ENCODE assay signal across 21 mouse cellular contexts in genomic region chr2:131902423-131902822, GRCm38 (mm10). TPM values are rescaled to one million over a fixed set of nuclear protein-coding genes. Genes with fewer than 3 reads are reported as not detected.
DNase-seq lines count a peak whose midpoint lies in the region; ATAC-seq lines count a peak whose summit lies in the region.
"Had no signal": no experiment of that assay in that cellular context is flagged by ENCODE, and none has a peak within 500 bp of the region (broad histone marks: within the 10 kb centered on the region; RNA-seq: fewer than 3 reads in every experiment).

No protein-coding gene starts in this region.

- H3K4me1 ChIP-seq in heart, embryonic 13.5 days, result peaks cover 42% of the 10 kb centered on the region
- no peaks in the 10 kb centered on the region; the same call in 1 of the 2 replicates for H3K4me1 ChIP-seq in lung, embryonic 16.5 days (replicated peaks; ENCODE audit: control insufficient read depth, insufficient read depth, low read length)
- no peaks in the 10 kb centered on the region for H3K4me1 ChIP-seq in intestine, embryonic 15.5 days (replicated peaks)
- H3K4me1 ChIP-seq in forebrain, embryonic 12.5 days, result no peaks in the 10 kb centered on the region
- H3K4me1 ChIP-seq: embryonic facial prominence, embryonic 15.5 days; hindbrain, embryonic 13.5 days; neural tube, embryonic 12.5 days had no signal

- no peak overlapping the region for H3K9ac ChIP-seq in heart, embryonic 13.5 days
- no peak overlapping the region for H3K9ac ChIP-seq in lung, embryonic 16.5 days (ENCODE audit: low read length)
- H3K9ac ChIP-seq in intestine, embryonic 15.5 days, result no peak overlapping the region
- no peak overlapping the region for H3K9ac ChIP-seq in forebrain, embryonic 12.5 days
- H3K9ac ChIP-seq: embryonic facial prominence, embryonic 15.5 days; hindbrain, embryonic 13.5 days; limb, embryonic 13.5 days; liver, embryonic 14.5 days; neural tube, embryonic 12.5 days had no signal

- 4% methylated on average over 1 of the region's 3 CpGs for WGBS in heart, embryonic 13.5 days
- 13% methylated on average over 1 of the region's 3 CpGs for WGBS in lung, embryonic 16.5 days
- WGBS in intestine, embryonic 15.5 days, result 27% methylated on average over 3 of the region's 3 CpGs
- 58% methylated on average over 3 of the region's 3 CpGs for WGBS in forebrain, embryonic 12.5 days

- no peaks in the 10 kb centered on the region for H3K27me3 ChIP-seq in heart, embryonic 13.5 days (replicated peaks)
- no peaks in the 10 kb centered on the region for H3K27me3 ChIP-seq in lung, embryonic 16.5 days (ENCODE audit: control insufficient read depth, insufficient read depth, low read depth, low read length)
- H3K27me3 ChIP-seq in intestine, embryonic 15.5 days (replicated peaks), result no peaks in the 10 kb centered on the region
- H3K27me3 ChIP-seq in forebrain, embryonic 12.5 days, result no peaks in the 10 kb centered on the region; the same call in 1 of the 2 replicates
- H3K27me3 ChIP-seq: embryonic facial prominence, embryonic 15.5 days; hindbrain, embryonic 13.5 days; limb, embryonic 13.5 days; neural tube, embryonic 12.5 days had no signal

- no peaks in the 10 kb centered on the region for H3K36me3 ChIP-seq in heart, embryonic 13.5 days
- H3K36me3 ChIP-seq in lung, embryonic 16.5 days (ENCODE audit: control insufficient read depth, insufficient read depth, low read length), result no peaks in the 10 kb centered on the region
- no peaks in the 10 kb centered on the region for H3K36me3 ChIP-seq in intestine, embryonic 15.5 days
- H3K36me3 ChIP-seq in forebrain, embryonic 12.5 days (replicated peaks), result no peaks in the 10 kb centered on the region
- H3K36me3 ChIP-seq: embryonic facial prominence, embryonic 15.5 days; hindbrain, embryonic 13.5 days; limb, embryonic 13.5 days; neural tube, embryonic 12.5 days had no signal

- no peak for ATAC-seq in heart, embryonic 13.5 days (ENCODE audit: extremely low read depth, insufficient number of reproducible peaks, low FRiP score, low TSS enrichment)
- ATAC-seq in lung, embryonic 16.5 days (ENCODE audit: low read depth), result 0 out of 2 replicates have a peak, but pooled peaks have one; percentile 29
- ATAC-seq in intestine, embryonic 15.5 days, result peak; percentile 75
- ATAC-seq in forebrain, embryonic 12.5 days (ENCODE audit: low FRiP score), result no peak

- no peak overlapping the region for H3K4me3 ChIP-seq in heart, embryonic 13.5 days
- H3K4me3 ChIP-seq in lung, embryonic 16.5 days (ENCODE audit: low read length), result no peak overlapping the region
- H3K4me3 ChIP-seq in intestine, embryonic 15.5 days (replicated peaks), result no peak overlapping the region
- no peak overlapping the region for H3K4me3 ChIP-seq in forebrain, embryonic 12.5 days (replicated peaks)
- H3K4me3 ChIP-seq: embryonic facial prominence, embryonic 15.5 days; hindbrain, embryonic 13.5 days; limb, embryonic 13.5 days; neural tube, embryonic 12.5 days had no signal

- DNase-seq in heart, adult 18-20 months, result no peak
- no peak for DNase-seq in lung, postnatal 36 days
- no peak for DNase-seq in right cerebral cortex, postnatal 4 days
- DNase-seq: cerebellum, postnatal 14 days; embryo, embryonic 11 days; kidney, adult 11 months; kidney, postnatal 25 days had no signal

- H3K27ac ChIP-seq in heart, embryonic 13.5 days (replicated peaks), result peak overlapping the region; percentile 93
- H3K27ac ChIP-seq in lung, embryonic 16.5 days (ENCODE audit: low read length), result no peak overlapping the region
- 0 out of 2 replicates have a peak overlapping the region, but pooled peaks have one; percentile 27 for H3K27ac ChIP-seq in intestine, embryonic 15.5 days
- no peak overlapping the region for H3K27ac ChIP-seq in forebrain, embryonic 12.5 days
- H3K27ac ChIP-seq: embryonic facial prominence, embryonic 15.5 days; hindbrain, embryonic 13.5 days; limb, embryonic 13.5 days; liver, embryonic 14.5 days; neural tube, embryonic 12.5 days had no signal

- H3K4me2 ChIP-seq in heart, embryonic 13.5 days, result no peak overlapping the region
- H3K4me2 ChIP-seq in lung, embryonic 16.5 days (ENCODE audit: low read depth, low read length), result no peak overlapping the region
- no peak overlapping the region for H3K4me2 ChIP-seq in intestine, embryonic 15.5 days (replicated peaks)
- H3K4me2 ChIP-seq in forebrain, embryonic 12.5 days, result no peak overlapping the region
- H3K4me2 ChIP-seq: embryonic facial prominence, embryonic 15.5 days; hindbrain, embryonic 13.5 days; limb, embryonic 13.5 days; neural tube, embryonic 12.5 days had no signal

- no peaks in the 10 kb centered on the region for H3K9me3 ChIP-seq in heart, embryonic 13.5 days
- H3K9me3 ChIP-seq in lung, embryonic 16.5 days (ENCODE audit: control insufficient read depth, low read length), result no peaks in the 10 kb centered on the region
- no peaks in the 10 kb centered on the region for H3K9me3 ChIP-seq in intestine, embryonic 15.5 days
- H3K9me3 ChIP-seq in forebrain, embryonic 12.5 days, result no peaks in the 10 kb centered on the region
- H3K9me3 ChIP-seq: embryonic facial prominence, embryonic 15.5 days; hindbrain, embryonic 13.5 days; limb, embryonic 13.5 days; neural tube, embryonic 12.5 days had no signal

RNA-seq across cellular contexts. Expression of gene Prnp, which starts 7.3 kb away (rescaled TPM):
- polyA plus RNA-seq in heart, embryonic 13.5 days (2015; fragmentation: Nextera tagmentation; extraction: Ambion mirVana), result 82.0 and 91.8 TPM in 2 replicates
- 100 to 1,000 TPM; 127 to 135 TPM for total RNA-seq in heart, adult 18-20 months (2021)
- polyA plus RNA-seq in lung, embryonic 16.5 days (2015; fragmentation: Nextera tagmentation; extraction: Ambion mirVana), result 56.7 and 60.4 TPM in 2 replicates
- 59.1 and 62.3 TPM in 2 replicates for polyA plus RNA-seq in intestine, embryonic 15.5 days (2015; fragmentation: Nextera tagmentation; extraction: Ambion mirVana)
- polyA plus RNA-seq in forebrain, embryonic 12.5 days (2016; fragmentation: Nextera tagmentation; extraction: Ambion mirVana), result 66.4 and 67.7 TPM in 2 replicates

RNA-seq across cellular contexts. Expression of gene Prn, which starts 7.3 kb away (rescaled TPM):
- not detected in 2 replicates for polyA plus RNA-seq in heart, embryonic 13.5 days (2015; fragmentation: Nextera tagmentation; extraction: Ambion mirVana)
- total RNA-seq in heart, adult 18-20 months (2021), result under 1 TPM; 0.42 to 0.64 TPM
- polyA plus RNA-seq in lung, embryonic 16.5 days (2015; fragmentation: Nextera tagmentation; extraction: Ambion mirVana), result not detected in 2 replicates
- 0.25 TPM in 1 of 2 replicates, not detected in the other for polyA plus RNA-seq in intestine, embryonic 15.5 days (2015; fragmentation: Nextera tagmentation; extraction: Ambion mirVana)
- not detected in 2 replicates for polyA plus RNA-seq in forebrain, embryonic 12.5 days (2016; fragmentation: Nextera tagmentation; extraction: Ambion mirVana)
- total RNA-seq: ES-E14; left cerebral cortex, adult 8-10 months; megakaryocyte-erythroid progenitor cell, adult 5-6 weeks had no signal
- polyA plus RNA-seq: embryonic facial prominence, embryonic 15.5 days; forebrain, embryonic 11.5 days; hindbrain, embryonic 13.5 days; limb, embryonic 13.5 days; liver, embryonic 14.5 days; neural tube, embryonic 12.5 days had no signal

RNA-seq across cellular contexts. Expression of gene Erv3, which starts 42.9 kb away (rescaled TPM):
- not detected in 2 replicates for polyA plus RNA-seq in heart, embryonic 13.5 days (2015; fragmentation: Nextera tagmentation; extraction: Ambion mirVana)
- total RNA-seq in heart, adult 18-20 months (2021), result not detected
- not detected in 2 replicates for polyA plus RNA-seq in lung, embryonic 16.5 days (2015; fragmentation: Nextera tagmentation; extraction: Ambion mirVana)
- polyA plus RNA-seq in intestine, embryonic 15.5 days (2015; fragmentation: Nextera tagmentation; extraction: Ambion mirVana), result not detected in 2 replicates
- not detected in 2 replicates for polyA plus RNA-seq in forebrain, embryonic 12.5 days (2016; fragmentation: Nextera tagmentation; extraction: Ambion mirVana)
- total RNA-seq: ES-E14; gastrocnemius, postnatal 25 days; megakaryocyte-erythroid progenitor cell, adult 5-6 weeks had no signal
- polyA plus RNA-seq: forebrain, embryonic 11.5 days; hindbrain, embryonic 13.5 days; limb, embryonic 13.5 days; neural tube, embryonic 12.5 days had no signal

RNA-seq across cellular contexts. Expression of gene Prnd, which starts 48.2 kb away (rescaled TPM):
- 18.4 and 19.0 TPM in 2 replicates for polyA plus RNA-seq in heart, embryonic 13.5 days (2015; fragmentation: Nextera tagmentation; extraction: Ambion mirVana)
- 1 to 10 TPM in 1 of 2 experiments, not detected in 1; 1.7 TPM for total RNA-seq in heart, adult 18-20 months (2021)
- 33.6 and 38.3 TPM in 2 replicates for polyA plus RNA-seq in lung, embryonic 16.5 days (2015; fragmentation: Nextera tagmentation; extraction: Ambion mirVana)
- 30.3 and 34.6 TPM in 2 replicates for polyA plus RNA-seq in intestine, embryonic 15.5 days (2015; fragmentation: Nextera tagmentation; extraction: Ambion mirVana)
- 7.0 and 7.3 TPM in 2 replicates for polyA plus RNA-seq in forebrain, embryonic 12.5 days (2016; fragmentation: Nextera tagmentation; extraction: Ambion mirVana)
- total RNA-seq: megakaryocyte-erythroid progenitor cell, adult 5-6 weeks had no signal

Comparison
In these comparisons a context has a peak if more than half of its experiments do, and no peak if none do; other contexts are left out.
1. ATAC-seq: peak in lung, embryonic 16.5 days (single experiment) and intestine, embryonic 15.5 days (single experiment); none in heart, embryonic 13.5 days (single experiment) and forebrain, embryonic 12.5 days (single experiment).
2. H3K27ac ChIP-seq: peak in heart, embryonic 13.5 days (single experiment) and intestine, embryonic 15.5 days (single experiment); none in lung, embryonic 16.5 days (single experiment) and forebrain, embryonic 12.5 days (single experiment).